Mouse (Mus musculus): ENCODE measurements at regions not wholly inside any gene's neighbourhood (a gene's known extent, or its start where the extent isn't known, plus 50 kb on each side); places are given as distances from the start of the nearest gene placed in this dataset.
A peak's percentile ranks its signal among the peaks of the same experiment; 100 is the strongest.

DNA sequence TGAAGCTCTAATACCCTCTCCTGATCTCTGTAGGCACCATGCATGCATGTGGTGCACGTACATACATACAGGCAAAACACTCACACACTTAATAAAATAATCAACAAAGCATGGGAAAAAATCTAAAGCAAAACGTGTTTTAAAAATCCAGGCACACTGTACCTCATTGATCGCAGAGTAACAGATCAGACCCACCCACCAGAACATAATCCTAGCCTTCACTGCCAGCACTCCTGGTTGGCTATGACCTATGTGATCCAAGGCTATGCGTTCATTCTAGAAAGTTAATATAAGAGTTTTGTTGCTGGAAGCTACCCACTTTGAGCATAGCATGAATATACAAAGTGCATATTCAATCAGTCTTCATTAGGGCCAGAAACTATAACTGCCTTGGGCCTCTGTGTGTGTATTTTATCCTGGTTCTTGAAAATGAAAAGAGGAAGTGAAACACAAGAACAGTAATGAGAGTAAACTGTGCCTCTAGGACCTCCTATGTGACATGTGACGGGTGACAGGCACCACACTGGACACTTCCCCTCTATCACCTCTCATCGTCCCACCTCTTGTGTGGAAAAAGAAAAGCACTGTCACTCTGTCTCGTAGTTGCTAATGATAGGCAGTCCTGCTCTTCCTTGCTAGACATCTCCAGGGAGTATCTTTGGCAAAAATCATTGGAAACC is 297.9 kb downstream of the Ipo11 start:
- dilution Hi-C loops (cut with MboI; ENCODE audit: extremely low pct_ligation_motif_present, extremely low pct_unique_long_range_greater_than_20kb, low sequenced_read_pairs) (no loop called here), in situ Hi-C loops (cut with MboI; ENCODE audit: low pct_ligation_motif_present, low pct_unique_long_range_greater_than_20kb, low sequenced_read_pairs) (no loop called here)
- H3K9ac ChIP-seq (ENCODE audit: insufficient read depth, low read depth): no peak overlapping the region
- peaks cover 7 to 22% of the 10 kb centered on the region in 2 experiments; a peak in 3 of 4 replicates for H3K4me1 ChIP-seq (ENCODE audit: control insufficient read depth in 1 of 2, insufficient read depth in 2 of 2)
- peak; percentile 77 for DNase-seq (ENCODE audit: extremely low read depth)
- no peaks in the 10 kb centered on the region for H3K36me3 ChIP-seq (replicated peaks in 1 of 2; ENCODE audit: control insufficient read depth in 1 of 2, insufficient read depth in 1 of 2, low read length in 1 of 2)
- H3K4me2 ChIP-seq (ENCODE audit: insufficient read depth, low read depth, poor library complexity, severe bottlenecking): 0 out of 2 replicates have a peak overlapping the region, but pooled peaks have one; percentile 55
- TF ChIP-seq IRF4 (IDR thresholded peaks at IDR 0.05; ENCODE audit: low read depth, low read length) (peak; percentile 91), USF1 (IDR thresholded peaks at IDR 0.05; ENCODE audit: low read depth, low read length) (peak; percentile 34; the same call in 1 of the 2 replicates), MAX (IDR thresholded peaks at IDR 0.05; ENCODE audit: low read length) (peak; percentile 60), USF2 (conservative IDR thresholded peaks at IDR 0.05; ENCODE audit: low read depth, low read length) (peak; percentile 51), ETS1 (conservative IDR thresholded peaks at IDR 0.05; ENCODE audit: low read depth, low read length) (peak; percentile 74), JUND (conservative IDR thresholded peaks at IDR 0.05; ENCODE audit: low read depth, low read length) (no peak), MYC (IDR thresholded peaks at IDR 0.05; ENCODE audit: low read depth, low read length) (0 out of 2 replicates have a peak, but pooled peaks have one; percentile 51), MXI1 (IDR thresholded peaks at IDR 0.05; ENCODE audit: low read depth, low read length) (no peak), RCOR1 (conservative IDR thresholded peaks at IDR 0.05; ENCODE audit: low read depth, low read length) (peak; percentile 81), ZNF384 (IDR thresholded peaks at IDR 0.05; ENCODE audit: low read depth, low read length) (no peak), JUN (IDR thresholded peaks at IDR 0.05; ENCODE audit: insufficient read depth, low read depth, low read length) (no peak), BHLHE40 (IDR thresholded peaks at IDR 0.05; ENCODE audit: low read depth, low read length) (peak; percentile 95), HCFC1 (IDR thresholded peaks at IDR 0.05; ENCODE audit: low read depth, low read length) (no peak), EP300 (IDR thresholded peaks at IDR 0.05; ENCODE audit: low read length) (peak; percentile 92)
- H3K79me2 ChIP-seq (replicated peaks; ENCODE audit: control insufficient read depth, extremely low read depth, insufficient read depth, poor library complexity, severe bottlenecking): no peaks in the 10 kb centered on the region
- H3K9me3 ChIP-seq (replicated peaks; ENCODE audit: low read length): no peaks in the 10 kb centered on the region
- H3K4me3 ChIP-seq (replicated peaks in 1 of 3; ENCODE audit: low read depth in 2 of 3, low read length in 2 of 3, poor library complexity in 1 of 3): no peak overlapping the region
- H3K27ac ChIP-seq (ENCODE audit: insufficient read depth, low read depth): no peak overlapping the region
- no peaks in the 10 kb centered on the region for H3K27me3 ChIP-seq (replicated peaks)

DNA sequence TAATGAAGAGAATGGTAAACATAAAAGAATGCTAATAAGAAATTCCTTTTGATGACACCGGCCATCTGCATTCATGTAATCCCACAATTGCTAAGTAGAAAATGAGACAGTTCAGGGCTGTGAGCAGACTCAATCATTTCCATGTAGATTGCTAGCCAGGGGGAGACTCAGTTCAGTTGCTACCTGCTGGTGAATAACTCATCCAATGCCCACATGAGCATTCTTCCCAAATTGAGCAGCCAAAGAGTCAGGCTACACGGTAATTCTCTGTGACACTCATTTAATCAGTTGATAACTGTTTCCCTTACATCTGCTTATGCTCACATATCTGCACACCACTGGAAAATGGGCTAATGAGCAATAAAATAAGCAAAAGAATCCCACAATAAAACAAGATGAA is 345.0 kb downstream of the Ipo11 start:
- Histone ChIP-seq H3K4me2 (ENCODE audit: insufficient read depth, low read depth, poor library complexity, severe bottlenecking) (no peak overlapping the region), H3K27ac (ENCODE audit: insufficient read depth, low read depth) (no peak overlapping the region), H3K36me3 (replicated peaks in 1 of 2; ENCODE audit: control insufficient read depth in 1 of 2, insufficient read depth in 1 of 2, low read length in 1 of 2) (no peaks in the 10 kb centered on the region), H3K79me2 (replicated peaks; ENCODE audit: control insufficient read depth, extremely low read depth, insufficient read depth, poor library complexity, severe bottlenecking) (no peaks in the 10 kb centered on the region), H3K9ac (ENCODE audit: insufficient read depth, low read depth) (no peak overlapping the region), H3K27me3 (replicated peaks) (no peaks in the 10 kb centered on the region), H3K4me3 (replicated peaks in 1 of 3; ENCODE audit: low read depth in 2 of 3, low read length in 2 of 3, poor library complexity in 1 of 3) (no peak overlapping the region), H3K4me1 (ENCODE audit: control insufficient read depth in 1 of 2, insufficient read depth in 2 of 2) (no peaks in the 10 kb centered on the region), H3K9me3 (replicated peaks; ENCODE audit: low read length) (no peaks in the 10 kb centered on the region)
- TF ChIP-seq NRF1 (IDR thresholded peaks at IDR 0.05; ENCODE audit: low read depth, low read length) (no peak), USF2 (conservative IDR thresholded peaks at IDR 0.05; ENCODE audit: low read depth, low read length) (no peak), ZNF384 (IDR thresholded peaks at IDR 0.05; ENCODE audit: low read depth, low read length) (no peak), SIN3A (IDR thresholded peaks at IDR 0.05; ENCODE audit: low read length) (no peak), POLR2AphosphoS2 (IDR thresholded peaks at IDR 0.05; ENCODE audit: low read depth, low read length) (no peak), HCFC1 (IDR thresholded peaks at IDR 0.05; ENCODE audit: low read depth, low read length) (no peak), RAD21 (IDR thresholded peaks at IDR 0.05; ENCODE audit: low read depth, low read length) (no peak), PAX5 (IDR thresholded peaks at IDR 0.05; ENCODE audit: low read length) (no peak), EP300 (IDR thresholded peaks at IDR 0.05; ENCODE audit: low read length) (no peak), MEF2A (IDR thresholded peaks at IDR 0.05; ENCODE audit: borderline replicate concordance, low read depth, low read length) (no peak), CHD1 (IDR thresholded peaks at IDR 0.05; ENCODE audit: low read depth, low read length) (no peak), ETS1 (conservative IDR thresholded peaks at IDR 0.05; ENCODE audit: low read depth, low read length) (no peak), SMC3 (IDR thresholded peaks at IDR 0.05; ENCODE audit: low read depth, low read length) (no peak), CTCF (conservative IDR thresholded peaks at IDR 0.05 in 1 of 2, IDR thresholded peaks at IDR 0.05 in 1 of 2; ENCODE audit: low read depth in 2 of 2, low read length in 2 of 2) (no peak)
- no peak for DNase-seq (ENCODE audit: extremely low read depth)
- dilution Hi-C loops (cut with MboI; ENCODE audit: extremely low pct_ligation_motif_present, extremely low pct_unique_long_range_greater_than_20kb, low sequenced_read_pairs) (no loop called here), in situ Hi-C loops (cut with MboI; ENCODE audit: low pct_ligation_motif_present, low pct_unique_long_range_greater_than_20kb, low sequenced_read_pairs) (no loop called here)

Data from CH12.LX (cell line).